Mouse (Mus musculus) CH12F3 (cell line): ENCODE data around the gene Prdm8.

Experiments used
- in situ Hi-C: fragments of 300-500 bp; cut with MboI; formaldehyde crosslinking; loops from 2 replicates; pipeline ENCODE4 v1.14.3; 2020; ENCODE audit warnings: low sequenced_read_pairs

Gene Prdm8

GRCm38 (mm10) chr5:98167180-98167824 is at the start of gene Prdm8:
TSS of gene Prdm8 (plus strand) at chr5:98167198.
- in situ Hi-C loops, result no loop called here

- in situ Hi-C loops, result no loop called here
Measured at GRCm38 (mm10) chr5:98127074-98127473, 39.9 kb upstream of the Prdm8 start.

- in situ Hi-C loops, result no loop called here
Measured at GRCm38 (mm10) chr5:98138545-98139296, 28.3 kb upstream of the Prdm8 start.

GRCm38 (mm10) chr5:98139297-98139660 is 27.7 kb upstream of the Prdm8 start:
- in situ Hi-C loops, result no loop called here

GRCm38 (mm10) chr5:98146895-98147294 is 20.1 kb upstream of the Prdm8 start:
- in situ Hi-C loops, result no loop called here

GRCm38 (mm10) chr5:98166116-98166515 is 882 bp upstream of the Prdm8 start:
- in situ Hi-C loops, result no loop called here

- in situ Hi-C loops, result no loop called here
Measured at GRCm38 (mm10) chr5:98168356-98169285, 1.6 kb downstream of the Prdm8 start.

GRCm38 (mm10) chr5:98169376-98170351 is 2.7 kb downstream of the Prdm8 start:
- in situ Hi-C loops, result no loop called here

- in situ Hi-C loops, result no loop called here
Measured at GRCm38 (mm10) chr5:98171651-98172230, 4.7 kb downstream of the Prdm8 start.

- in situ Hi-C loops, result no loop called here
Measured at GRCm38 (mm10) chr5:98172502-98173181, 5.6 kb downstream of the Prdm8 start.

- in situ Hi-C loops, result no loop called here
Measured at GRCm38 (mm10) chr5:98173694-98174093, 6.7 kb downstream of the Prdm8 start.

GRCm38 (mm10) chr5:98179606-98180005 is 12.6 kb downstream of the Prdm8 start:
- in situ Hi-C loops, result loop anchor here (25.0 kb wide), 1 partner anchor 1067 kb away; the partner anchor contains the start of gene Paqr3

GRCm38 (mm10) chr5:98180461-98180887 is 13.5 kb downstream of the Prdm8 start:
- in situ Hi-C loops, result loop anchor here (25.0 kb wide), 1 partner anchor 1068 kb away; the partner anchor contains the start of gene Paqr3

GRCm38 (mm10) chr5:98180888-98181635 is 14.1 kb downstream of the Prdm8 start:
- in situ Hi-C loops, result loop anchor here (25.0 kb wide), 1 partner anchor 1069 kb away; the partner anchor contains the start of gene Paqr3

GRCm38 (mm10) chr5:98181686-98182602 is 14.9 kb downstream of the Prdm8 start:
- in situ Hi-C loops, result loop anchor here (25.0 kb wide), 1 partner anchor 1070 kb away; the partner anchor contains the start of gene Paqr3

- in situ Hi-C loops, result loop anchor here (25.0 kb wide), 1 partner anchor 1070 kb away; the partner anchor contains the start of gene Paqr3
Measured at GRCm38 (mm10) chr5:98182603-98182920, 15.6 kb downstream of the Prdm8 start.

- in situ Hi-C loops, result loop anchor here (25.0 kb wide), 1 partner anchor 1071 kb away; the partner anchor contains the start of gene Paqr3
Measured at GRCm38 (mm10) chr5:98183031-98183595, 16.1 kb downstream of the Prdm8 start.
